Mouse (Mus musculus) heart, adult 2 months (tissue): ENCODE results near the gene Cwc15.

Source experiments
- CTCF ChIP-seq: fragments of 200-600 bp; IDR thresholded peaks from 2 replicates; pipeline ENCODE4 v1.8.1; 2022; ENCODE audit warnings: antibody characterized with exemption, mild to moderate bottlenecking, moderate library complexity
- EP300 ChIP-seq: fragments of 200-500 bp; IDR thresholded peaks from 2 replicates; pipeline ENCODE4 v1.6.1; 2011; ENCODE audit warnings: low read depth, low read length, control low read depth; ENCODE audit not compliant: insufficient read depth
- POLR2A ChIP-seq: fragments of 200-500 bp; IDR thresholded peaks from 2 replicates; pipeline ENCODE4 v1.6.1; 2011; ENCODE audit warnings: mild to moderate bottlenecking, low read depth, low read length, control low read depth; ENCODE audit not compliant: insufficient read depth

DNA sequence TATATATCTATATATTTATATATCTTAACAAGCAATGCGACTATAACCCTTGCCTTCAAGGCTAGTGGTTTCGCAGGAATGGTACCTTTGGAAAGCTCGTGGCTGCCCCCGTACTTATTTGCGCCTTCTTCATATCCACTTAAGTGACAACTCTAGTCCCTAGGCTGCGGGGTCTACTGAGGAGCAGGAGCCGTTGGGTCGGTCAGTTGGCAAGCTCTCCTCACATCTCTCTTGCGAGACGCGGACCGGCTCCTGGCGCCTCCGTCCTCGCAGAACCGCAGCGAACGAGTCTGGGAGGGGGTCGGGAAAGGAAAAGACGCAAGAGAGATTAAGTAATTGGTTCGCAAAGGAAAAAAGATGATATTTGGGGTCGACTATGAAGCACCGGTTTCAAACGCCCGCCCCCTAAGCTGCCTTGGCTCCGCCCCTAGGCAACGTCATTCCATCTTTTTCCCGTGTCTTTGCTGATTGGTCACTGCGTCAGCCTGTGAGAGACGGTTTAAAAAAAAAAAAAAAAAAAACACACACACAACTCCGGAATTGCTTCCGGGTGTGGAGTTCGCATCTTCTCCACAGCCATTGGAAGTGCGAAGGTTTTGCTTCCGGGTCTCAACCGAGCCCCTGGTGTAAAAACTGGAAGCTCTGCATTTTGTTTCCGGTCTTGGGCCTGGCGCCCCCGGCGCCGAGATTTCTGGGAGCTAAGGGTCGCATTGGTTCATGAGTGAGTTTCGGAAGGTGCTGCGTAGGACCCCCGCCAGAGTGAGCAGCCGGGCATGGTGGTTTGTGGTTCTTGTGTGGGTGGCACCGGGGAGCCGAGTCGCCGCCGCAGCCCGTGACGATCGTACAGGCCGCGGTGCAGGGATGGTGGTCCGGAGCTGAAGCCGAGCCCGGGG is at the start of gene Cwc15, which contains the start of gene Kdm4d:
- TF ChIP-seq CTCF = no peak
- TF ChIP-seq POLR2A = peak; percentile 78
- no peak for TF ChIP-seq EP300
